Mouse (Mus musculus) lung, postnatal 0 days (tissue): ENCODE measurements around the gene Apol9b.
"Not testable (repeated sequence)": the region's sequence is repeated elsewhere in the genome, so short reads cannot be mapped to it uniquely, and the experiment has no call there.

Experiments used
- CTCF ChIP-seq: IDR thresholded peaks from 2 replicates; pipeline ENCODE4 v1.5.1; 2016; ENCODE audit warnings: antibody characterized with exemption, mild to moderate bottlenecking
- EP300 ChIP-seq: IDR thresholded peaks from 2 replicates; pipeline ENCODE4 v1.6.1; 2016; ENCODE audit warnings: antibody characterized with exemption, mild to moderate bottlenecking, control low read depth

DNA sequence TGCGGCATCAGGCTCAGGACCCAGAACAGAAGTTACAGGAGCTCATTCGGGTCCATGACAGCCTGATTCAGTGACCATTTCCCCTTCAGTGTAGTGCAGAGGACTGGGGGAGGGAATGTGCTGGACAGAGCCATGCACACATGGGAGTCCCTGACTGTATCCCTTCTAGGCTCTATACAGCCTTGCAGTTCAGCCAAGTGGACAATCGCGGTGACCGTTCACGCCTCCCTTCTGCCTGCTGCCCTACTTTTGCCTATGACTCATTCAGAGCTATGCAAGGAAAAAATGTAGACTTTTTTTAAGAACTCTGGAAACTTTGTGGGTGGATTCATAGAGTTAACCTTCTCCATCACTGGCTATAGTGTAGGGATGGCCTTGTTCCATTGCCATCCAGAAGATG lies 10.6 kb upstream of the Apol9b start:
- not testable (repeated sequence) for TF ChIP-seq CTCF, EP300
